Mouse (Mus musculus) heart, postnatal 0 days (tissue): Measurements from ENCODE around the gene Ahcyl2.

ENCODE experiments used
- CTCF ChIP-seq: IDR thresholded peaks from 2 replicates; pipeline ENCODE4 v1.5.1; 2016; ENCODE audit warnings: antibody characterized with exemption, control low read depth, low read depth
- EP300 ChIP-seq: IDR thresholded peaks from 2 replicates; pipeline ENCODE4 v1.6.1; 2016; ENCODE audit warnings: antibody characterized with exemption, low read depth

- peak; percentile 4; the same call in 1 of the 2 replicates for TF ChIP-seq CTCF
- no peak for TF ChIP-seq EP300
Measured at GRCm38 (mm10) chr6:29913673-29914072, 145.9 kb downstream of the Ahcyl2 start.
